Mouse (Mus musculus) brain, embryonic 14.5 days (tissue): ENCODE results near the gene Dnah17.

Experiments
- CTCF ChIP-seq: fragments of 200-500 bp; IDR thresholded peaks from 2 replicates; pipeline ENCODE4 v1.5.1; 2012; ENCODE audit warnings: inconsistent platforms, mild to moderate bottlenecking, moderate library complexity, borderline replicate concordance; ENCODE audit not compliant: insufficient read depth, insufficient read length; ENCODE audit errors: extremely low read depth
- POLR2A ChIP-seq: fragments of 200-500 bp; IDR thresholded peaks from 2 replicates; pipeline ENCODE4 v1.6.1; 2012; ENCODE audit warnings: mild to moderate bottlenecking, inconsistent platforms, borderline replicate concordance; ENCODE audit not compliant: poor library complexity, insufficient read depth, insufficient read length, severe bottlenecking; ENCODE audit errors: extremely low read depth

- no peak for TF ChIP-seq CTCF
- TF ChIP-seq POLR2A = no peak
These were observed 49.8 kb upstream of the Dnah17 start for GRCm38 (mm10) chr11:118180199-118180598.
